Mouse (Mus musculus): ENCODE results near the gene Snhg11.

GRCm38 (mm10) chr2:158386072-158386471 lies 10.6 kb downstream of the Snhg11 start:
- TF ChIP-seq CTCF (IDR thresholded peaks at IDR 0.05) (no peak), EP300 (IDR thresholded peaks at IDR 0.05) (no peak)

Data from lung, postnatal 0 days (tissue).